Mouse (Mus musculus): ENCODE measurements around the gene Phlpp1. TPM values are rescaled to one million over a fixed set of nuclear protein-coding genes. Genes with fewer than 3 reads are reported as not detected.

Phlpp1 gene
- total and polyA plus RNA-seq, 2 experiments from 2014 or later = 3.9 to 15.2 TPM

- Histone ChIP-seq H3K4me1 (ENCODE audit: control insufficient read depth, insufficient read depth) (peaks cover 24% of the 10 kb centered on the region), H3K9ac (replicated peaks; ENCODE audit: low read depth, low read length) (no peak overlapping the region), H3K4me3 (ENCODE audit: low read depth, low read length) (no peak overlapping the region), H3K4me2 (ENCODE audit: low read depth, low read length) (no peak overlapping the region), H3K9me3 (replicated peaks; ENCODE audit: control insufficient read depth, low read length) (no peaks in the 10 kb centered on the region), H3K36me3 (replicated peaks; ENCODE audit: control insufficient read depth, insufficient read depth, low read length) (no peaks in the 10 kb centered on the region; the same call in 1 of the 2 replicates), H3K27me3 (ENCODE audit: control insufficient read depth, insufficient read depth, low read length) (no peaks in the 10 kb centered on the region), H3K27ac (ENCODE audit: low read depth) (no peak overlapping the region)
- 80% methylated on average over 3 of the region's 3 CpGs for WGBS
- TF ChIP-seq CTCF (IDR thresholded peaks at IDR 0.05; ENCODE audit: low read depth) (no peak), EP300 (IDR thresholded peaks at IDR 0.05; ENCODE audit: low read depth) (no peak)
- DNase-seq (ENCODE audit: low spot score) (no peak), ATAC-seq (ENCODE audit: insufficient read depth, low read depth) (no peak)
Observed at GRCm38 (mm10) chr1:106194263-106194662, 22.7 kb downstream of the Phlpp1 start.

- no peaks in the 10 kb centered on the region for H3K27me3 ChIP-seq (ENCODE audit: control insufficient read depth, insufficient read depth, low read length)
- ATAC-seq (ENCODE audit: insufficient read depth, low read depth) (no peak), DNase-seq (ENCODE audit: low spot score) (no peak)
- H3K9me3 ChIP-seq (replicated peaks; ENCODE audit: control insufficient read depth, low read length) = no peaks in the 10 kb centered on the region
- H3K9ac ChIP-seq (replicated peaks; ENCODE audit: low read depth, low read length) = no peak overlapping the region
- TF ChIP-seq EP300 (IDR thresholded peaks at IDR 0.05; ENCODE audit: low read depth) = no peak
- TF ChIP-seq CTCF (IDR thresholded peaks at IDR 0.05; ENCODE audit: low read depth) = no peak
- no peaks in the 10 kb centered on the region for H3K36me3 ChIP-seq (replicated peaks; ENCODE audit: control insufficient read depth, insufficient read depth, low read length)
- WGBS = 74% methylated on average over 5 of the region's 5 CpGs
- H3K27ac ChIP-seq (ENCODE audit: low read depth) = peak overlapping the region; percentile 15; the same call in 1 of the 2 replicates
- no peak overlapping the region for H3K4me2 ChIP-seq (ENCODE audit: low read depth, low read length)
- H3K4me1 ChIP-seq (ENCODE audit: control insufficient read depth, insufficient read depth) = peaks cover 54% of the 10 kb centered on the region
- H3K4me3 ChIP-seq (ENCODE audit: low read depth, low read length) = no peak overlapping the region
Observed at GRCm38 (mm10) chr1:106197991-106198390, 26.4 kb downstream of the Phlpp1 start.

GRCm38 (mm10) chr1:106199109-106199508 lies 27.6 kb downstream of the Phlpp1 start:
- H3K36me3 ChIP-seq (replicated peaks; ENCODE audit: control insufficient read depth, insufficient read depth, low read length) = no peaks in the 10 kb centered on the region
- H3K9me3 ChIP-seq (replicated peaks; ENCODE audit: control insufficient read depth, low read length) = no peaks in the 10 kb centered on the region
- DNase-seq (ENCODE audit: low spot score) (no peak), ATAC-seq (ENCODE audit: insufficient read depth, low read depth) (no peak)
- WGBS = 77% methylated on average over 4 of the region's 4 CpGs
- TF ChIP-seq EP300 (IDR thresholded peaks at IDR 0.05; ENCODE audit: low read depth) (no peak), CTCF (IDR thresholded peaks at IDR 0.05; ENCODE audit: low read depth) (no peak)
- no peaks in the 10 kb centered on the region for H3K27me3 ChIP-seq (ENCODE audit: control insufficient read depth, insufficient read depth, low read length)
- H3K9ac ChIP-seq (replicated peaks; ENCODE audit: low read depth, low read length) = no peak overlapping the region
- H3K27ac ChIP-seq (ENCODE audit: low read depth) = peak overlapping the region; percentile 91
- H3K4me3 ChIP-seq (ENCODE audit: low read depth, low read length) = no peak overlapping the region
- peak overlapping the region; percentile 55; the same call in 1 of the 2 replicates for H3K4me2 ChIP-seq (ENCODE audit: low read depth, low read length)
- peaks cover 65% of the 10 kb centered on the region for H3K4me1 ChIP-seq (ENCODE audit: control insufficient read depth, insufficient read depth)

- peak overlapping the region; percentile 91 for H3K27ac ChIP-seq (ENCODE audit: low read depth)
- ATAC-seq (ENCODE audit: insufficient read depth, low read depth) (peak; percentile 73), DNase-seq (ENCODE audit: low spot score) (peak; percentile 89)
- TF ChIP-seq EP300 (IDR thresholded peaks at IDR 0.05; ENCODE audit: low read depth) = peak; percentile 57; the same call in 1 of the 2 replicates
- no peak for TF ChIP-seq CTCF (IDR thresholded peaks at IDR 0.05; ENCODE audit: low read depth)
- H3K4me2 ChIP-seq (ENCODE audit: low read depth, low read length) = peak overlapping the region; percentile 55
- H3K9me3 ChIP-seq (replicated peaks; ENCODE audit: control insufficient read depth, low read length) = no peaks in the 10 kb centered on the region
- H3K9ac ChIP-seq (replicated peaks; ENCODE audit: low read depth, low read length) = 0 out of 2 replicates have a peak overlapping the region, but pooled peaks have one; percentile 28
- no peaks in the 10 kb centered on the region for H3K27me3 ChIP-seq (ENCODE audit: control insufficient read depth, insufficient read depth, low read length)
- 0 out of 2 replicates have a peak overlapping the region, but pooled peaks have one; percentile 15 for H3K4me3 ChIP-seq (ENCODE audit: low read depth, low read length)
- 3% methylated on average over 2 of the region's 2 CpGs for WGBS
- H3K36me3 ChIP-seq (replicated peaks; ENCODE audit: control insufficient read depth, insufficient read depth, low read length) = no peaks in the 10 kb centered on the region
- peaks cover 66% of the 10 kb centered on the region for H3K4me1 ChIP-seq (ENCODE audit: control insufficient read depth, insufficient read depth)
Observed at GRCm38 (mm10) chr1:106199686-106200085, 28.1 kb downstream of the Phlpp1 start.

GRCm38 (mm10) chr1:106201025-106201424 lies 29.5 kb downstream of the Phlpp1 start:
- Histone ChIP-seq H3K4me1 (ENCODE audit: control insufficient read depth, insufficient read depth) (peaks cover 77% of the 10 kb centered on the region), H3K9me3 (replicated peaks; ENCODE audit: control insufficient read depth, low read length) (no peaks in the 10 kb centered on the region), H3K4me3 (ENCODE audit: low read depth, low read length) (no peak overlapping the region), H3K27me3 (ENCODE audit: control insufficient read depth, insufficient read depth, low read length) (no peaks in the 10 kb centered on the region), H3K27ac (ENCODE audit: low read depth) (peak overlapping the region; percentile 86), H3K4me2 (ENCODE audit: low read depth, low read length) (no peak overlapping the region), H3K9ac (replicated peaks; ENCODE audit: low read depth, low read length) (no peak overlapping the region), H3K36me3 (replicated peaks; ENCODE audit: control insufficient read depth, insufficient read depth, low read length) (no peaks in the 10 kb centered on the region)
- TF ChIP-seq EP300 (IDR thresholded peaks at IDR 0.05; ENCODE audit: low read depth) (no peak), CTCF (IDR thresholded peaks at IDR 0.05; ENCODE audit: low read depth) (no peak)
- no peak for ATAC-seq (ENCODE audit: insufficient read depth, low read depth)
- WGBS = 70% methylated on average over 1 of the region's 1 CpGs
- no peak for DNase-seq (ENCODE audit: low spot score)

- DNase-seq (ENCODE audit: low spot score) (no peak), ATAC-seq (ENCODE audit: insufficient read depth, low read depth) (no peak)
- peak overlapping the region; percentile 86 for H3K27ac ChIP-seq (ENCODE audit: low read depth)
Observed at GRCm38 (mm10) chr1:106201929-106202328, 30.4 kb downstream of the Phlpp1 start.

More at GRCm38 (mm10) chr1:106201929-106202328, 30.4 kb downstream of the Phlpp1 start:
- Histone ChIP-seq H3K27me3 (ENCODE audit: control insufficient read depth, insufficient read depth, low read length) (no peaks in the 10 kb centered on the region), H3K4me2 (ENCODE audit: low read depth, low read length) (no peak overlapping the region), H3K4me1 (ENCODE audit: control insufficient read depth, insufficient read depth) (peaks cover 81% of the 10 kb centered on the region), H3K9ac (replicated peaks; ENCODE audit: low read depth, low read length) (no peak overlapping the region), H3K36me3 (replicated peaks; ENCODE audit: control insufficient read depth, insufficient read depth, low read length) (no peaks in the 10 kb centered on the region), H3K4me3 (ENCODE audit: low read depth, low read length) (no peak overlapping the region), H3K9me3 (replicated peaks; ENCODE audit: control insufficient read depth, low read length) (no peaks in the 10 kb centered on the region)
- 36% methylated on average over 4 of the region's 4 CpGs for WGBS
- TF ChIP-seq EP300 (IDR thresholded peaks at IDR 0.05; ENCODE audit: low read depth) (no peak), CTCF (IDR thresholded peaks at IDR 0.05; ENCODE audit: low read depth) (no peak)
